Mouse (Mus musculus) kidney, adult 11 months (tissue): ENCODE data around the gene Psen2.
A peak's percentile ranks its signal among the peaks of the same experiment; 100 is the strongest.

Experiments
- DNase-seq: peaks from one replicate; pipeline ENCODE4 v3.0.0; 2022

The Psen2 gene

DNA sequence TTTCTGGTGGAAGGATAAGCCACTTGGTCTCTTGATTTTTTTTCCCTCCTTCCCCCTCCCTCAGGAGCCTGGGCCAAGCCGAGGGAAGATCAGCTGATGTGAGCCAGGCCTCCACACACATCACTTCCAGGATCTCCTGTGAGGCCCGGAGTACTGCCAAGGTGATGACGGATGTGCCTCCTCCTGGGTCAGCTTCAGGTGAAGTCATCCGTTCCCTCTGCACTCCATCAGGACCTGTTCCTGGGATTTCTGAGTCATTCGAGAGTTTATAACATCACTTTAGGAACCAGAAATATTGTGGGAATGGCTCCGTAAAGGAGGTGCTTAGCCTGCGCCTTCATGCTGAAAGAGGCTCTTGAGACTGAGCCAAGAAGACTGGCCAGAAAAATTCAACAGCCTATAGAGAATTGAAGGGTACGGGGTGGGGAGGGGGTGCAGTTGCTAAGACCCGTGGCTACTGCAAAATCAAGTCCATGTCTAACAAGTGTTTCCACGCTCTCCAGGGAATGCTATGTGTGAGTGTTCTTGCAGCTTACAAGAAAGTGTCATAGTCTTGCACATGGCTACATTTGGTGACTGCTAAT, 11.6 kb upstream of the Psen2 start:
- DNase-seq, result no peak

- DNase-seq, result no peak
These were observed 5.8 kb upstream of the Psen2 start for GRCm38 (mm10) chr1:180269033-180269432.

DNA sequence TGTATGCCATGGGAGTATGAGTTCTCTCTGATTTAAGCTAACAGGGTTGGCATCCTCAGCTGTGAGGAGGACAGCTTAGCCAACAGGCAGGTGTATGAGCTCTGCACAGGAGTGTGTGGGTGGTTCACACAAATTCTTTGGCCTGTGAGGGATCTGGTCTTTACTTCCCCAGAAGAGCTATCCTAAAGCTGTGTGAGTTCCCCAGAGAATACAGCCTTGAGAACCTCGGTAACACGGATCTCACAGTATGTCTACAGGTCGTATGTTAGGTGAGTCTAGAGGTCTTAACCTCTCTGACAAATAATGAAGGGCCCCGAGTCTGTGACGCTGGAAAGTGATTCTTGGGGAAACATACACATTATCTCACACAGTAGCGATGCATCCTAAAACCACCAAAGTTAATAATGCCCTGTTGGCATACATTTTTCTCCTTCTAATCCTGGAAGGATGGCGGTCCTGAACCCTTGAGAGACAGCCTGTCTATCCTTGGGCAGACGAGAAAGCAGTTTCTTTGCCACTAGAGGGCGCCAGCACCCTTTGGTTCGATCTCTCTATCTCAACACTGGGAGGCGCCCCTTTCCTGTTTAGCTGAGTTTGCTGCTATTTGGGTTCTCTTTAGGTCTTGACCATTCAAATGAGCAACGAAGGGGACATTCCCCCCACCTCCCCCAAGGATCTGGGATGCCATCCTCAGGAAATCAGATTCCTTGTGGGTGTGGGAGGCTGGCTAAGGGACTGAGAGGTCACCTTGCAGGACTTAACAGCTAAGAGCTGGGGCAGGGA, 5.2 kb upstream of the Psen2 start:
- peak; percentile 86 for DNase-seq

GRCm38 (mm10) chr1:180267151-180267550, 3.9 kb upstream of the Psen2 start:
- DNase-seq, result no peak

GRCm38 (mm10) chr1:180265399-180265798, 2.2 kb upstream of the Psen2 start:
- no peak for DNase-seq

DNA sequence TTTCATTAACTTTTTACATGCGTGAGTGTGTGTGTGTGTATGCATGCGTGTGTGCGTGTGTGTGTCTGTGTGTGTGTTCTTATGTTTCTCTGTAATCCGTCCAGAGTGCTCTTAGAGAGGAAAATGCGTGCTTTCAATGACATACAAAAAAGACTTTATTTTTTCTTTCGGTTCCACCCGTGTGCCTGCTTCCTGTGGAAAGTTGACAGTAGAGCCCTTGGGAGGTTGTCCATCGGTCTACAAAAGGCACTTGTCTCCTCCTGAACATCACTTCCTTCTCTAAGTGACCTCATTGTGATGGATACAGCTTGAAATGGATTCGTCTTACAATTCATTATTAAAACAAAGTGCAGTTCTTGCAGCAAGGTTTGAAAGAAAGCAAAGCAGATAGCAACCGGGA, 1.6 kb upstream of the Psen2 start:
- DNase-seq, result no peak

DNA sequence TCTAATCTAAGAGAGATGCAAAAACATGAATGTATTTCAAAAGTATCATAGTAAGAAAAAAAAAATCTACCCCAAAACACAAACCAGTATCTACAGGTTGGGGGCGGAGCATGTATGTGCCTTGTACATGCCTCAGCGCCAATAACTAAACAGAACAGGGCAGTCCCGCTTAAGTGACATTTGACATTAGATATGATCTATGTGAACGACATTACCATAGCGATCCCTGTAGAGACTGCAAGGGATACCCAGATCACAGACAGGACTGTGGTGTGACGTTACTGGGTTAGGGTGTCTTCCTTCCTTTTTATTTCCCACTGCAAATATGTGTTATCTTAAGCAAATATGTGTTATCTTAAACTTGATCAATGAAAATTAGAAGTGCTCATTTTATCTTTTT, 1.2 kb upstream of the Psen2 start:
- no peak for DNase-seq

DNA sequence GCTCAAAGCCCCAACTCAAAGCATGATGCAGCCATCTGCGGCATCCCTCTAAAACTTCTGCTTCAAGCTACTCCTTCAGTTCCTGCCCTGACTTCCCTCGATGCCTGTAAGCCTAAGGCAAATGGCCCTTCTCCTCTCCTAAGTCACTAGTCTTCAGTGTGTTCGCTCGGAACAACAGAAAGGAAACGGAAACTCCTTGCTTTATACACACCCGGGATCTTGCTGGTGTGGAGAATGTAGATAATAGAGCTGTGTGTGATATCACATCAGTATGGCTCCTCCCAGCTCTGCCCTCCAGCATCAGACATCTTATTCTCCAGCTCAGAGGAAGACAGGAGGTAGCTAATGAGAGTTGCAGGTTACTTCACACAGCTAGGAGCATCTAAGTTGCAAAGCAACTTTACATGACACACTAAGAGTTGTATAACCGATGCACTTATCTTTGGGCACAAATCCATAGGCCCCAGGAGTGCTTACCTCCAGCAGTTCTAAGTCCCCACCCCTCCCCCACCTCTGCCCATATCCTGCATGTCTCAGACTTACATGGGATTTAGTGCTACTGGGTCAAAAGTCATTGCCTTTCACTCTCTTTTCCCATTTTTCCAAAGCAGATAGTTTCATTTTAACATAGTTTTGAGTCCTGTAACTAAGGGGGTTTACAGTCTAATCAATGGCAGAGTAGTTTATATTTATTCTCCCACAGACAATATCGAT, 1.2 kb downstream of the Psen2 start:
- DNase-seq, result no peak

GRCm38 (mm10) chr1:180261415-180261814, 1.8 kb downstream of the Psen2 start:
- DNase-seq, result no peak

DNA sequence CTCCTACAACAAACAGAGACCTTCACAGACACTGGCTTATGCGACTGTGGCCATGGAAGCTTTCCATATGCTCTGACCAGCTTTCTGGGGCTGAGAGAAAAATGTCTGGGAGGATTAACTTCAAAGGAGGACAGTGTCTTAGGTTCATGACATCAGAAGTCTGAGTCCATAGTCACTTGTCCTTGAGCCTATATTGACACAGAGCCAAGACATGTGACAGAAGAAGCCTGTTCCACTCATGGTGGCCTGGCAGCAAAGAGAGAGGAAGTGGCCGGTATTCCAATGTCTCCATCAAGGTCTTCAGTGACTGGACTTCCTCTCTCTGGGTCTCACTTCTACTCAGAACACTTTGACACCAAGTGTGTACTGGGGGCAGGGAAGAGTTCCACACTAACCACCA, 2.4 kb downstream of the Psen2 start:
- no peak for DNase-seq

DNA sequence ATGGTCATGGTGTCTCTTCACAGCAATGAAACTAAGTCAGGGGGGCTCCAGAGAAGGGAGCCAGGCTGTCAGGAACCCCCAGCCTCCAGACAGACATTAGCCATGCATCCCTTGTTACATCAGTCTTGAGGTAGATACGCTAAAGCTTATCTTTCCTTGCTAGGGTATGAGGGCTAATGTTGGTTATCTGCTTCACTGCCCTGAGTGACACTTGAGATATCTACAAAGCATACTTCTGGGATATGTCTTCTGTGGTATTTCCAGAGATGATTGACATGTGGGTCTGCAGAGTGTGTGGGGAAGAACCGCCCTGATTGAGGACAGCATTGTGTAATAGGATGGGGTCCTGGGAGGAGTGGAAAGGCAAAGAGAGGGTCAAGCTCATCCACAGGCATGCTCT, 3.5 kb downstream of the Psen2 start:
- DNase-seq, result no peak

- DNase-seq, result no peak
These were observed 5.8 kb downstream of the Psen2 start for GRCm38 (mm10) chr1:180257446-180257845.

DNA sequence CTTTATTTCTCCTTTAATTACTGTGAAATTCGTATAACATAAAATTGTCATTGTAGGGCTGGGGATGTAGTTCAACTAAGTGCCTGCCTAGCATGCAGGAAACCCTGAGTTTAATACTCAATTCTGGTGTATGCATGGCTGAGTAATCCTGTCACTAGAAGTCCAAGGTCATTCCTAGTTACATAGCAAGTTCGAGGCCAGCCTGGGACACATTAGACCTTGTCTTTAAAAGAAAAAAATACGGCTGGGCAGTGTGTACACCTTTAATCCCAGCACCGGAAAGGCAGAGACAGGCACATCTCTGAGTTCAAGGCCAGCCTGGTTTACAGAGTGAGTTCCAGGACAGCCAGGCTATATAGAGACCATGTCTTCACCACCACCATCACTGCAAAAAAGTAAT, 6.4 kb downstream of the Psen2 start:
- no peak for DNase-seq

DNA sequence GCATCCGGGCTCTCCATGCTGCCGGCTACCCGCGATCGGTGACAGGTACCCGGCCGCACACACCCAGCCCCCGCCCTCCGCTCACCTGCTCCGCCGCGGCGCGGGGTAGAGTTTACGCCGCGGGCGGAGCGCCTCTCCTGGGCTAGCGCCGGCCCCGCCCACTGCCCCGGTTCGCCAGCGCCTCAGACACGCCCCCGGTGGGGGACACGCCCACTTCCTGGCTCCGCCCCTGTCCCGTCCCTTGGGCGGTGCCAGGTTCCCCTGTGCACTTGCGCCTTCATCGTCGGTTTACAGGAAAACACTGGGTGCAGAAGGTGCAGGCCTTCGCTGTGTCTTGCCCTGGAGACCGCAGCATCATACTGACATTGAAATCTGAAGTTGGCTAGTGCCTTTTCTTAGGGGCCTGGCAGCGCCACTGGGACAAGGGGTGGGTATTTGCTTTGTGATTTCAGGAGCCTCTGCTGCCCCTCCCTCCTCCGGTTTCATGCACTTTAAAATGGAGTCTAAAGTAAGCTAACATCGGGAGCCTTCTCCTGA, 7.0 kb downstream of the Psen2 start:
- DNase-seq, result peak; percentile 93

DNA sequence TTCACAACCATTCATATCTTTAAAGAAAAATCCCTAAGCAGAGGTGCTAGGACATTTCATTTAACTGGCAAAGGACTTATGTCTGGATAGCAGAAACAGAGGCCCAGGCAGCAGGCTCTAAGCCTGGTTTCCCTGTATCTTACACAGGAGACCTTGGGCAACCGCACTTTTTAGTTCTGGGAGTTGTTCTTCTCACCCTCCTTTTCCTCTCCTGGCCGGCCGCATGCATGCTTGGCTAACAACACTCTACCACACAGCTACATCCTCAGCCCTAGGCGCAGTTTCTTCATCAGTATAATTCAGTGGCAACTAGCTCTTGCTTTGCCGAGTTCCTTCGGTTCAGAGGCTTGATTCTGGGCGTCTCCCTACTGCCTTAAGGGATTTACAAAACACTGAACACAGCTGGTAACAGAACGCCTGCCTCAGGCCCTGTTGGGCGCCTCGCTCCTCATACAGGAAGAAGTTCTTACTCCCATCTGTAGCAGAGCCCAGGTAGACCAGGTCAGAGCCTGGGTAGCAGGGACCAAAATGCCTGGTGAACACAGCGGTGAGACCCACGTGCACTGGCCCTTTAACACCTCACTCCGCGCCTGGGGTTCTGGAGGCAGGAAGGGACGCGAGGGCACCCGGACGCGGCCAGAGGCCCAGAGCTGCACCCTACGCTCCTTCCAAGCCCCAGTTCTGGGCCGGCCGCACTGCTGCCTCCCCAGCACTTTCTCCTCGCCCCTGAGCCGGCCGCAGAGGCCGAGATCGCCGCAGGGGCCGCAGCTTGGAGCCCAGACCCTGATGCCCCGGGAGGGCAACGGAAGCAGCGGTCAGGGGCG, 7.7 kb downstream of the Psen2 start:
- no peak for DNase-seq

GRCm38 (mm10) chr1:180254316-180254715, 8.9 kb downstream of the Psen2 start:
- no peak for DNase-seq

DNA sequence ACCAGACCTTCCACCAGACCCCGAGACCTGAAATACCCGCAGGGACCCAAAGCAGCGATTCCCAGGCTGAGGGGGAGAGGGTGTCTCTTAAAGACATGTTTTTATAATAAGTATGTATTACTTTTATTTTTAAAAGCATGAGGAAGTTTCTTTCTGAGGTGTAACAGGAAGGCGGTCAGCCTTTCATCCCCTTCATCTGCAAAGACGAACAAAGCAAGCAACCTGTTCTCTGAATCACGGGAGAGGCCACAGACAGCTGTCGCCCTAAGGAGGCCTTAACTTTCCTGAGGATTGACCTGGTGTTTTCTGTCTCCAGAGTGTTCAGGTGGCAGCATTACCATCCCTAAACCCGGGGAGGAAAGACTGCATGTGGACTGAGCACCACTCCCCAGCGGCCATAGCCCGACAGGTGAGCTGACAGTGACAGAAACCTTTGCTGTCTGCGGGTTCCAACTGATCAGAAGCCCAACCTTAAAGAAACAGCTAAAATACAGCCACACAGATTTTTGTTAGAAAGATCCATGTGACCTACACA, 10.5 kb downstream of the Psen2 start:
- no peak for DNase-seq

DNA sequence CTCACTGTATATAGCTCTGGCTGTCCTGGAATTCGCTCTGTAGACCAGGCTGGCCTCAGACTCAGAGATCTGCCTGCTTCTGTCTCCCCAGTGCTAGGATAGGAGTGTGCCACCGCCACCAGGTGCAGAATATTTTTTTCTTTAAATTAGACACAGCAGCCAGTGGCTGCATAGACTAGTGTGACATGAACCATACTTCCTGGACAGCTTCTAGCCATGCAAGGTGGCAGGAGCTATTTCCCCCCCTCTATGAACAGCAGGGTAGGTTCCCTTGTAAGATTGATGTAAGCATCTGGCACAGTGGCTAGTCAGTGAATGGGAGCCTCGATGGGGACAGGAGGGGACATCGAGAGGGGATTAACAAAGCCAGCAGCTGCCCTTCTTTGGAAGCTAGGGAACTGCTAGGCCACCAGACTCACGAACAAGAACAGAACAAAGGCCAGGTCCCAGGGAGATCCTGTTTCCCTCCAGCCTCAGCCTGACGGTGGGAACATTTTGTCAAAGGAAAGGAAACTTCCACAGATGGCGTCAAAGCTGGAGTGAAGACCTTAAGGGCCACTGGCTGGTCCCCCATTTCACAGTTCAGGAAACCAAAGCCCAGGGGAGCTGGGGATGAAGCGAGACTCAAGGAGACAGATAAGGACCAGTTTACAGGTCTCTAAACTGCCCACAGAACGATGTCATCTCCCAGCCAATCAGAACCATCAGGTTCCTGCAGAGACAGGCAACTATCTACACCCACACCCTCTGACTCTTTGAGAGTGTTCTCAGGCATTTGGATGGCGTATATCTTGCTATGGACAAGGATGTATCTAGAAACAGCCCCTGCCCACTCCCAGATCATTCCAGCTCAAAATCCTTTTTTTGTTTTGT, 11.8 kb downstream of the Psen2 start:
- no peak for DNase-seq

- DNase-seq, result no peak
These were observed 12.8 kb downstream of the Psen2 start for GRCm38 (mm10) chr1:180250441-180250830.

DNA sequence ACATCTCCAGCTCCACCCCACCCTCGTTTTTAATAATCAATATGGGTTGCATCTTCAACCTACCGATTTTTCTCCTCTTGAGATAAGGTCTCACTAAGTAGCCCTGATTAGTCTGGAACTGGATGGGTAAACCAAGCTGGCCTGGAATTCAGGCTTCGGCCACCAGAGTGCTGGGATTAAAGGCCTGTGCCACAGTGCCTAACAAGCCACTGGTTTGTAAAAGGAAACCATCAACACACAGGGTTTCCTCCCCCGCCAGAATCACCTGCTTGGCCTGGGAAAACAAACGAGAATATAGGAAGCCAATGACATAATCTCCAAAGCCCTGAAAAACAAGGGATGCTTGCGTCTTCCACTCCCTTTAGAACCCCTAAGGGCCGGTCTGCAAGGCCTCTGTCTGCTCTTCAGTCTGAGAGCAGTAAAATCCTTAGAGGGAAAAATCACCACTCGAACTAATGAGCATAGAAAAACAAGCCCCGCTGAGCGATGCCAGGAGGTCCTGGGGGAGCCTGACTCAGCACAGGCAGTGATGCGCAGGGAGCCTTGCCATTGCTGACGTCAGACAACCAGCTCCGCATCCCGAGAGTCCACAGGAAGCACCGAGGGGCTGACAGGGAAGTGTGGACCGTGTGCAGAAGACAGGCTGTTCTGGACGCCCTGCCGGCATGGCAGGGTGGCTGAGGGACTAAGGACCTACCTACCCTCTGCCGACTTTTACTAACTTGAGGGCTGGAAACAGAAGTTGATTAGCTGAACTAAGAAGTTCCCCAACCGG, 13.4 kb downstream of the Psen2 start:
- peak; percentile 58 for DNase-seq

GRCm38 (mm10) chr1:180248593-180249146, 14.6 kb downstream of the Psen2 start:
- no peak for DNase-seq
